Mouse (Mus musculus) granulocyte monocyte progenitor cell, adult 5-6 weeks (primary cell): ENCODE measurements around the gene Olfr815. TPM values are rescaled to one million over a fixed set of nuclear protein-coding genes. Genes with fewer than 3 reads are reported as not detected.
"Not testable (repeated sequence)": the region's sequence is repeated elsewhere in the genome, so short reads cannot be mapped to it uniquely, and the experiment has no call there.

ENCODE experiments used
- ATAC-seq: replicated peaks from 2 replicates; pipeline ENCODE4 v1.8.0; 2016; ENCODE audit warnings: mild to moderate bottlenecking, moderate TSS enrichment, inconsistent platforms; ENCODE audit not compliant: poor library complexity, severe bottlenecking
- total RNA-seq, 2 experiments: library from RNA; stranded (forward) in 1 of 2; stranded (reverse) in 1 of 2; fragments of 200-712, 200-1000 nt in 1 of 2; fragments of >200 nt in 1 of 2; fragmentation: Nextera tagmentation in 1 of 2; gene quantifications; 2 replicates each; pipeline ENCODE4 v1.2.3; 2014 to 2017

Olfr815 gene
- total RNA-seq (2014; fragmentation: Nextera tagmentation) (not detected in 2 replicates), total RNA-seq (2017) (not detected in 2 replicates)

- ATAC-seq = not testable (repeated sequence)
Measured at GRCm38 (mm10) chr10:129905767-129906166, at the start of gene Olfr815. Gene Olfr815 (minus strand): TSS chr10:129905867.

GRCm38 (mm10) chr10:129949000-129949399 lies 43.3 kb upstream of the Olfr815 start, which contains the start of gene Olfr818:
Gene Olfr818 (minus strand): TSS chr10:129949100.
- no peak for ATAC-seq

- ATAC-seq = no peak
Measured at GRCm38 (mm10) chr10:129915497-129915896, 9.8 kb upstream of the Olfr815 start, which contains the start of gene Olfr816. Gene Olfr816 (minus strand): TSS chr10:129915597.

GRCm38 (mm10) chr10:129885934-129886333 lies 19.7 kb downstream of the Olfr815 start:
- no peak for ATAC-seq

- ATAC-seq = not testable (repeated sequence)
Measured at GRCm38 (mm10) chr10:129885496-129885895, 20.2 kb downstream of the Olfr815 start.

- not testable (repeated sequence) for ATAC-seq
Measured at GRCm38 (mm10) chr10:129879751-129880150, 25.9 kb downstream of the Olfr815 start, which contains the start of gene Olfr814. Gene Olfr814 (minus strand): TSS chr10:129879851.

- no peak for ATAC-seq
Measured at GRCm38 (mm10) chr10:129855067-129855466, 50.6 kb downstream of the Olfr815 start, which contains the start of gene Olfr813. Gene Olfr813 (plus strand): TSS chr10:129855367.

Other genes with a start within 250 kb of the Olfr815 start
- gene Olfr800, start 248.2 kb downstream of the Olfr815 start, total RNA-seq (2014; fragmentation: Nextera tagmentation) = not detected in 2 replicates
- gene Olfr800, start 248.2 kb downstream of the Olfr815 start, total RNA-seq (2017) = not detected in 2 replicates
- gene Olfr801, start 232.0 kb downstream of the Olfr815 start, total RNA-seq (2014; fragmentation: Nextera tagmentation) = not detected in 2 replicates
- gene Olfr801, start 232.0 kb downstream of the Olfr815 start, total RNA-seq (2017) = not detected in 2 replicates
- gene Olfr802, start 217.7 kb downstream of the Olfr815 start, total RNA-seq (2014; fragmentation: Nextera tagmentation) = not detected in 2 replicates
- not detected in 2 replicates for gene Olfr802, start 217.7 kb downstream of the Olfr815 start, total RNA-seq (2017)
- gene Olfr803, start 211.6 kb downstream of the Olfr815 start, total RNA-seq (2014; fragmentation: Nextera tagmentation) = not detected in 2 replicates
- gene Olfr803, start 211.6 kb downstream of the Olfr815 start, total RNA-seq (2017) = not detected in 2 replicates
- not detected in 2 replicates for gene Olfr804, start 202.7 kb downstream of the Olfr815 start, total RNA-seq (2014; fragmentation: Nextera tagmentation)
- gene Olfr804, start 202.7 kb downstream of the Olfr815 start, total RNA-seq (2017) = not detected in 2 replicates
- gene Olfr805, start 176.5 kb downstream of the Olfr815 start, total RNA-seq (2014; fragmentation: Nextera tagmentation) = not detected in 2 replicates
- not detected in 2 replicates for gene Olfr805, start 176.5 kb downstream of the Olfr815 start, total RNA-seq (2017)
- gene Olfr806, start 163.9 kb downstream of the Olfr815 start, total RNA-seq (2014; fragmentation: Nextera tagmentation) = not detected in 2 replicates
- gene Olfr806, start 163.9 kb downstream of the Olfr815 start, total RNA-seq (2017) = not detected in 2 replicates
- not detected in 2 replicates for gene Olfr807, start 148.1 kb downstream of the Olfr815 start, total RNA-seq (2014; fragmentation: Nextera tagmentation)
- not detected in 2 replicates for gene Olfr807, start 148.1 kb downstream of the Olfr815 start, total RNA-seq (2017)
- gene Olfr808, start 140.4 kb downstream of the Olfr815 start, total RNA-seq (2014; fragmentation: Nextera tagmentation) = not detected in 2 replicates
- gene Olfr808, start 140.4 kb downstream of the Olfr815 start, total RNA-seq (2017) = not detected in 2 replicates
- gene Olfr809, start 131.2 kb downstream of the Olfr815 start, total RNA-seq (2014; fragmentation: Nextera tagmentation) = not detected in 2 replicates
- gene Olfr809, start 131.2 kb downstream of the Olfr815 start, total RNA-seq (2017) = not detected in 2 replicates
- gene Olfr810, start 111.0 kb downstream of the Olfr815 start, total RNA-seq (2014; fragmentation: Nextera tagmentation) = not detected in 2 replicates
- not detected in 2 replicates for gene Olfr810, start 111.0 kb downstream of the Olfr815 start, total RNA-seq (2017)
- not detected in 2 replicates for gene Olfr811, start 101.5 kb downstream of the Olfr815 start, total RNA-seq (2014; fragmentation: Nextera tagmentation)
- gene Olfr811, start 101.5 kb downstream of the Olfr815 start, total RNA-seq (2017) = not detected in 2 replicates
- gene Olfr812, start 59.8 kb downstream of the Olfr815 start, total RNA-seq (2014; fragmentation: Nextera tagmentation) = not detected in 2 replicates
- not detected in 2 replicates for gene Olfr812, start 59.8 kb downstream of the Olfr815 start, total RNA-seq (2017)
- not detected in 2 replicates for gene Olfr813, start 50.5 kb downstream of the Olfr815 start, total RNA-seq (2014; fragmentation: Nextera tagmentation)
- gene Olfr813, start 50.5 kb downstream of the Olfr815 start, total RNA-seq (2017) = not detected in 2 replicates
- gene Olfr814, start 26.0 kb downstream of the Olfr815 start, total RNA-seq (2014; fragmentation: Nextera tagmentation) = not detected in 2 replicates
- gene Olfr814, start 26.0 kb downstream of the Olfr815 start, total RNA-seq (2017) = not detected in 2 replicates
- gene Olfr816, start 9.7 kb upstream of the Olfr815 start, total RNA-seq (2014; fragmentation: Nextera tagmentation) = not detected in 2 replicates
- not detected in 2 replicates for gene Olfr816, start 9.7 kb upstream of the Olfr815 start, total RNA-seq (2017)
- gene Olfr818, start 43.2 kb upstream of the Olfr815 start, total RNA-seq (2014; fragmentation: Nextera tagmentation) = not detected in 2 replicates
- not detected in 2 replicates for gene Olfr818, start 43.2 kb upstream of the Olfr815 start, total RNA-seq (2017)
- not detected in 2 replicates for gene Olfr819, start 61.4 kb upstream of the Olfr815 start, total RNA-seq (2014; fragmentation: Nextera tagmentation)
- not detected in 2 replicates for gene Olfr819, start 61.4 kb upstream of the Olfr815 start, total RNA-seq (2017)
- gene Olfr247, start 70.3 kb upstream of the Olfr815 start, total RNA-seq (2014; fragmentation: Nextera tagmentation) = not detected in 2 replicates
- gene Olfr247, start 70.3 kb upstream of the Olfr815 start, total RNA-seq (2017) = not detected in 2 replicates
- gene Gm10310, start 79.2 kb upstream of the Olfr815 start, total RNA-seq (2014; fragmentation: Nextera tagmentation) = not detected in 2 replicates
- not detected in 2 replicates for gene Gm10310, start 79.2 kb upstream of the Olfr815 start, total RNA-seq (2017)
- gene Olfr820, start 106.8 kb upstream of the Olfr815 start, total RNA-seq (2014; fragmentation: Nextera tagmentation) = not detected in 2 replicates
- gene Olfr820, start 106.8 kb upstream of the Olfr815 start, total RNA-seq (2017) = not detected in 2 replicates
- not detected in 2 replicates for gene Olfr821, start 124.5 kb upstream of the Olfr815 start, total RNA-seq (2014; fragmentation: Nextera tagmentation)
- gene Olfr821, start 124.5 kb upstream of the Olfr815 start, total RNA-seq (2017) = not detected in 2 replicates
- gene Olfr822, start 165.3 kb upstream of the Olfr815 start, total RNA-seq (2014; fragmentation: Nextera tagmentation) = not detected in 2 replicates
- not detected in 2 replicates for gene Olfr822, start 165.3 kb upstream of the Olfr815 start, total RNA-seq (2017)
- not detected in 2 replicates for gene Olfr823, start 209.5 kb upstream of the Olfr815 start, total RNA-seq (2014; fragmentation: Nextera tagmentation)
- not detected in 2 replicates for gene Olfr823, start 209.5 kb upstream of the Olfr815 start, total RNA-seq (2017)
- gene Olfr824, start 224.1 kb upstream of the Olfr815 start, total RNA-seq (2014; fragmentation: Nextera tagmentation) = not detected in 2 replicates
- not detected in 2 replicates for gene Olfr824, start 224.1 kb upstream of the Olfr815 start, total RNA-seq (2017)